Mouse (Mus musculus): ENCODE data around the gene Cdc42ep3. TPM values are rescaled to one million over a fixed set of nuclear protein-coding genes. Genes with fewer than 3 reads are reported as not detected.

Gene Cdc42ep3
- polyA plus RNA-seq (2012), result not detected in 2 replicates

GRCm38 (mm10) chr17:79354444-79355270, at the start of gene Cdc42ep3:
TSS of gene Cdc42ep3 (minus strand) at chr17:79355091.
- TF ChIP-seq GATA1 (IDR thresholded peaks at IDR 0.05; ENCODE audit: low read length), result no peak

GRCm38 (mm10) chr17:79400356-79400755, 45.5 kb upstream of the Cdc42ep3 start:
- no peak for TF ChIP-seq GATA1 (IDR thresholded peaks at IDR 0.05; ENCODE audit: low read length)

- TF ChIP-seq GATA1 (IDR thresholded peaks at IDR 0.05; ENCODE audit: low read length), result no peak
Measured at GRCm38 (mm10) chr17:79398416-79398815, 43.5 kb upstream of the Cdc42ep3 start.

GRCm38 (mm10) chr17:79394799-79395198, 39.9 kb upstream of the Cdc42ep3 start:
- no peak for TF ChIP-seq GATA1 (IDR thresholded peaks at IDR 0.05; ENCODE audit: low read length)

GRCm38 (mm10) chr17:79393886-79394285, 39.0 kb upstream of the Cdc42ep3 start:
- no peak for TF ChIP-seq GATA1 (IDR thresholded peaks at IDR 0.05; ENCODE audit: low read length)

- no peak for TF ChIP-seq GATA1 (IDR thresholded peaks at IDR 0.05; ENCODE audit: low read length)
Measured at GRCm38 (mm10) chr17:79387465-79388066, 32.7 kb upstream of the Cdc42ep3 start.

GRCm38 (mm10) chr17:79381485-79381884, 26.6 kb upstream of the Cdc42ep3 start:
- TF ChIP-seq GATA1 (IDR thresholded peaks at IDR 0.05; ENCODE audit: low read length), result no peak

- no peak for TF ChIP-seq GATA1 (IDR thresholded peaks at IDR 0.05; ENCODE audit: low read length)
Measured at GRCm38 (mm10) chr17:79379191-79379590, 24.3 kb upstream of the Cdc42ep3 start.

- TF ChIP-seq GATA1 (IDR thresholded peaks at IDR 0.05; ENCODE audit: low read length), result no peak
Measured at GRCm38 (mm10) chr17:79376434-79377210, 21.7 kb upstream of the Cdc42ep3 start.

GRCm38 (mm10) chr17:79372973-79373372, 18.1 kb upstream of the Cdc42ep3 start:
- no peak for TF ChIP-seq GATA1 (IDR thresholded peaks at IDR 0.05; ENCODE audit: low read length)

GRCm38 (mm10) chr17:79364749-79365450, 10.0 kb upstream of the Cdc42ep3 start:
- no peak for TF ChIP-seq GATA1 (IDR thresholded peaks at IDR 0.05; ENCODE audit: low read length)

- TF ChIP-seq GATA1 (IDR thresholded peaks at IDR 0.05; ENCODE audit: low read length), result no peak
Measured at GRCm38 (mm10) chr17:79356071-79356601, 1.2 kb upstream of the Cdc42ep3 start.

- TF ChIP-seq GATA1 (IDR thresholded peaks at IDR 0.05; ENCODE audit: low read length), result no peak
Measured at GRCm38 (mm10) chr17:79355271-79355991, 540 bp upstream of the Cdc42ep3 start.

- TF ChIP-seq GATA1 (IDR thresholded peaks at IDR 0.05; ENCODE audit: low read length), result no peak
Measured at GRCm38 (mm10) chr17:79354174-79354443, 782 bp downstream of the Cdc42ep3 start.
